Mouse (Mus musculus): ENCODE results near the gene Ulbp1. TPM values are rescaled to one million over a fixed set of nuclear protein-coding genes. Genes with fewer than 3 reads are reported as not detected.

The Ulbp1 gene
- 0.22 and 0.54 TPM in 2 replicates for polyA plus RNA-seq (2012; ENCODE audit: low replicate concordance)

DNA sequence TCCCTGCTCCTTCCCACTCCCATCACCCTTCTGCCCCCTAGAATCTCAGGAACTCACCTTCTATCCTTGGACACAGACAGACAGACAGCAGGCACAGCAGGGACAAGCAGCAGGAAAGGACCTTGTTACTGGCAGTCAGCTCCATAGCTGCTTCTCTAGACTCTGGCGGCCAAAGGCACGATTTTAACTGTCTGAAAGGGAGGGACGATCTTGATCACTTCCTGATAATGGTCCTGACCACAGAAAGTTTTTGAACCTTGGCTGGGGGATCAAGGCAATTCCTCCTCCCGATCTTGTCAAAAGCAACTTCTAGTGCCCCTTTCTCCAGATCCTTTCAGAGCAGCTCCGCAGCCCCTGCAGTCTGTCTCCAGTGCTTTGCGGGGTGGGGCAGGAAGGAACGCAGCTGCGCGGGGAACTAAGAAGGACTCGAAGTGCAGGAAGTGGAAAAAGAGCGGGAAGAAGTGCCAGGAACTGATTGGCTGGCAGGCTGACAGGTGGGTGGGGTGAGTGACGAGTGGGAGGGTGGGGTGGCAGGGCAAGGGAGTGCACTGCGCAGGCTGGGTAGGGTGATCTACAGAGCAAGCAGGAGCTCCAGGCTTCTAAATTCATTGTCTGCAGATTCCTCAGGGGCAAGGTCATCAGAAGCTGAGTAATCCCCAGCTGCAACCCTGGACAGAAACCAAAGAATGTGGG, at the start of gene Ulbp1:
Gene Ulbp1 (minus strand): TSS at position 442 of the 693 bp plus-strand sequence.

Other genes starting within 250 kb of the Ulbp1 start
- 1.8 and 2.1 TPM in 2 replicates for gene Lrp11, start 116.2 kb upstream of the Ulbp1 start, polyA plus RNA-seq (2012; ENCODE audit: low replicate concordance)
- gene Nup43, start 193.9 kb upstream of the Ulbp1 start, polyA plus RNA-seq (2012; ENCODE audit: low replicate concordance), result 0.51 and 1.1 TPM in 2 replicates
- 36.5 and 39.8 TPM in 2 replicates for gene Pcmt1, start 207.5 kb upstream of the Ulbp1 start, polyA plus RNA-seq (2012; ENCODE audit: low replicate concordance)
- 7.2 and 8.8 TPM in 2 replicates for gene Lats1, start 207.6 kb upstream of the Ulbp1 start, polyA plus RNA-seq (2012; ENCODE audit: low replicate concordance)